Mouse (Mus musculus) hindbrain, embryonic 10.5 days (tissue): ENCODE data around the gene Serp2. TPM values are rescaled to one million over a fixed set of nuclear protein-coding genes. Genes with fewer than 3 reads are reported as not detected.
A peak's percentile ranks its signal among the peaks of the same experiment; 100 is the strongest.

ENCODE experiments used
- DNase-seq: peaks from one replicate; pipeline ENCODE4 v3.0.0-alpha.2; 2017; ENCODE audit warnings: low spot score
- H3K27ac ChIP-seq: fragments of 300-500 bp; sonication (generic); 2 replicates; pipeline ENCODE4 v1.5.1; 2016; ENCODE audit warnings: mild to moderate bottlenecking, moderate library complexity
- H3K27me3 ChIP-seq: fragments of 300-500 bp; sonication (generic); 2 replicates; pipeline ENCODE4 v1.6.1; 2016; ENCODE audit warnings: mild to moderate bottlenecking; ENCODE audit not compliant: poor library complexity, insufficient read depth, severe bottlenecking
- H3K36me3 ChIP-seq: fragments of 300-500 bp; sonication (generic); 2 replicates; pipeline ENCODE4 v1.6.1; 2016; ENCODE audit warnings: mild to moderate bottlenecking, moderate library complexity
- H3K4me1 ChIP-seq: fragments of 300-500 bp; sonication (generic); replicated peaks from 2 replicates; pipeline ENCODE4 v1.6.1; 2016; ENCODE audit warnings: mild to moderate bottlenecking
- H3K4me3 ChIP-seq: fragments of 300-500 bp; sonication (generic); 2 replicates; pipeline ENCODE4 v1.5.1; 2016; ENCODE audit warnings: mild to moderate bottlenecking, moderate library complexity
- H3K9me3 ChIP-seq: fragments of 300-500 bp; sonication (generic); 2 replicates; pipeline ENCODE4 v1.6.1; 2016; ENCODE audit warnings: mild to moderate bottlenecking, moderate library complexity
- WGBS: fragments of 180-500 bp; shearing (Covaris S2); methylation state at CpG from one replicate; pipeline ENCODE4 v1.1.7; 2016; 5-methylcytosine and 5-hydroxymethylcytosine counted together
- polyA plus RNA-seq: library from polyadenylated mRNA; unstranded; fragments of >200 nt; fragmentation: Nextera tagmentation; extraction: Ambion mirVana; gene quantifications from 2 replicates; pipeline ENCODE4 v1.2.1, GENCODE M21; 2016

Gene Serp2
- polyA plus RNA-seq, 1 experiment from 2014 or later: 43.3 TPM

GRCm38 (mm10) chr14:76592090-76592489 lies 35.4 kb upstream of the Serp2 start:
- no peaks in the 10 kb centered on the region for H3K27me3 ChIP-seq
- no peak for DNase-seq
- WGBS: 90% methylated on average over 6 of the region's 6 CpGs

GRCm38 (mm10) chr14:76590134-76590533 lies 33.4 kb upstream of the Serp2 start:
- no peak overlapping the region for H3K4me3 ChIP-seq
- DNase-seq: no peak
- no peaks in the 10 kb centered on the region for H3K36me3 ChIP-seq
- no peaks in the 10 kb centered on the region for H3K9me3 ChIP-seq
- H3K4me1 ChIP-seq: no peaks in the 10 kb centered on the region
- H3K27me3 ChIP-seq: no peaks in the 10 kb centered on the region
- H3K27ac ChIP-seq: no peak overlapping the region
- WGBS: 87% methylated on average over 7 of the region's 7 CpGs

More at GRCm38 (mm10) chr14:76592090-76592489, 35.4 kb upstream of the Serp2 start:
- no peak overlapping the region for H3K27ac ChIP-seq
- H3K9me3 ChIP-seq: no peaks in the 10 kb centered on the region
- H3K4me1 ChIP-seq: no peaks in the 10 kb centered on the region
- H3K36me3 ChIP-seq: no peaks in the 10 kb centered on the region
- H3K4me3 ChIP-seq: no peak overlapping the region

DNA sequence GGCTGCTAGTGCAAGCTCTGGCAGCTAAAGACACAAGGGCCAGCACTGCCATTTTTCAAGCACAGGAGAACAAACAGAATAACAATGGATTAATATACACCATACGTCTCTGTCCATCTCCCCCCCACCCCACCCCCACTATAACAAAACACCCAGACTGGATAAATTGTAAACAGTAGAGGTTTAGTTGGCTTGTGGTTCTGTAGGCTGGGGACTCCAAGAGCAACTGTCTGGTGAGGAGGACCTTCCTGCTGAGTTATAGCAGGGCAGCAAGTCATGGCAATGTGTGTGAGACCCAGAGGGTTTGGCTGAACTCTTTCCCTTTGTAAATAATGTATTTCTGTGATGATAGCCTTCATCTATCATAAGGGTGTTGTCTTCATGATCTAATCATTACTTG lies 33.0 kb upstream of the Serp2 start:
- H3K4me1 ChIP-seq: no peaks in the 10 kb centered on the region
- H3K27ac ChIP-seq: no peak overlapping the region
- WGBS: 77% methylated on average over 1 of the region's 1 CpGs
- no peak overlapping the region for H3K4me3 ChIP-seq
- no peak for DNase-seq
- H3K27me3 ChIP-seq: no peaks in the 10 kb centered on the region
- no peaks in the 10 kb centered on the region for H3K36me3 ChIP-seq
- no peaks in the 10 kb centered on the region for H3K9me3 ChIP-seq

DNA sequence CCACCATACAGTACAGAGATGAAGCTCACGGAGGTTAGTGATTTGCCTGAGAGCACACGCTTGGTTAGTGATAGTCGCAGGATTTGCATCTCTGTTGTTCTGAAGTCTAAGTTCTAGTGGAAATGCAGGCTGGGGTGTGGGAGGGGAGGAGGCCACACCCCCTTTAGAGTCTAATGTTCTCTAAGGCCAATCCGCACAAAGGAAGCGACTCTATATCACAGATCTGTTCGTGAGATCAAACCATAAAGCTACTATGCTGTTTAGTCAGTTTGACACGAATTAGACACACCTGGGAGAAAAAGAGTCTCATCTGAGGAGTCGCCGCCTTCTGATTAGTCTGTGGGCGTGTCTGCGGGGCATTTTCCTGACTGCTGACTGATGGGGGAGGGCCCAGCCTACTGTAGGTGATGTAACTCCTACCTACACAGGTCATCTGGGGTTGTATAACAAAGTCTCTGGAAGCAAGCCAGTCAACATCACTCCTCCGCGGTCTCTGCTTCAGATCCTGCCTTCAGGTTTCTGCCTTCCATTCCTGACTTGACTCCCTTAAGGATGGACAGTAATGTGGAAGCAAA lies 29.2 kb upstream of the Serp2 start:
- no peak overlapping the region for H3K4me3 ChIP-seq
- H3K4me1 ChIP-seq: no peaks in the 10 kb centered on the region
- no peak overlapping the region for H3K27ac ChIP-seq
- WGBS: 45% methylated on average over 13 of the region's 13 CpGs
- no peak for DNase-seq
- H3K9me3 ChIP-seq: no peaks in the 10 kb centered on the region
- H3K27me3 ChIP-seq: no peaks in the 10 kb centered on the region
- no peaks in the 10 kb centered on the region for H3K36me3 ChIP-seq

GRCm38 (mm10) chr14:76583985-76584384 lies 27.3 kb upstream of the Serp2 start:
- H3K9me3 ChIP-seq: no peaks in the 10 kb centered on the region
- no peaks in the 10 kb centered on the region for H3K4me1 ChIP-seq
- 89% methylated on average over 7 of the region's 7 CpGs for WGBS

DNA sequence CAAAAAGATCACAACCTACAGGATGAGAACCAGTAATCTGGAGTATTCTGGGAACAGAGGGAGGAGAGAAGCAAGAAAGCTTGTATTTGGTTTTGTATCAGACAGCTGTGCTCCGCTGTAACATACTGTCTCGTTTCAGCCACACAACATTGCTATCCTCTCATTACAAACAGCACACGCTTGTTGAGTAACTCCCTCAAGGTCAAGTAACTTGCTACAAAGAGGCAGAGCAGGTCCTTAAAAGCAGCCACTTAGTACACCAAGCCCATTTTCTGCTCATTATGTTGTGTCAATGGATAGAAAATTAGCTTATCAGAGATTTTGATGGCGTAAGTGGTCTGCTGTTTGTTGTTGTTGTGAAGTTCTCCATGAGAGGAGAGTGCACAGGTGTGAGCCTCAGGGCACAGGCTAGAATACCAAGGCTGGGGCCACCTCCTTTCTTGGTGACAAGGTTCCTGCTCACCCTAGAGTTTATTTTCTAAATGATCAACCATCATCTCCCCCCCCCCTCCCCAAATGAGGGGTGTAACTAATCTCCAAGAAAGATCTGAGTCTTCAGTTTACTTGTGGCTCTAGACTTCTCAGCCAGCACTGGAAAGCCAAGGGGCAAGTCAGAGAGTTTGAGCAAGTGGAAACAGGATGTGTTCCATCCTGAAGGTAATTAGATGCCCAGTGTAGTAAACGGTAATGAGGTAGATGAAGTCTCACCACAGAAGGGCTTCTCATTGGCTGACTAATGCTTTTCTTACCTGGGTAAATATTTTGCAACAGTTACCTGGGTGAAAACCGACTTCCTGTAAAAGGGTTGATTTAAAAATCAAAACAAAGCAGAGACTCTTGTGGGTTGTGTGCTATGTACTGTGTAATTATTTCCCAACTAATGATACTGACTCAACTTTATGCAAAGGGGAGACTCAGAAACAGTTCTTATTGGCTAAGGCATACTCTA lies 25.6 kb upstream of the Serp2 start:
- Histone ChIP-seq H3K4me1 (no peaks in the 10 kb centered on the region), H3K4me3 (no peak overlapping the region), H3K27me3 (no peaks in the 10 kb centered on the region), H3K9me3 (no peaks in the 10 kb centered on the region), H3K27ac (no peak overlapping the region), H3K36me3 (no peaks in the 10 kb centered on the region)
- no peak for DNase-seq
- WGBS: 84% methylated on average over 6 of the region's 6 CpGs

More at GRCm38 (mm10) chr14:76583985-76584384, 27.3 kb upstream of the Serp2 start:
- Histone ChIP-seq H3K27me3 (no peaks in the 10 kb centered on the region), H3K27ac (no peak overlapping the region), H3K4me3 (no peak overlapping the region), H3K36me3 (no peaks in the 10 kb centered on the region)
- DNase-seq: no peak

GRCm38 (mm10) chr14:76579660-76580061 lies 23.0 kb upstream of the Serp2 start:
- Histone ChIP-seq H3K4me3 (no peak overlapping the region), H3K27ac (no peak overlapping the region), H3K36me3 (no peaks in the 10 kb centered on the region), H3K4me1 (no peaks in the 10 kb centered on the region), H3K9me3 (no peaks in the 10 kb centered on the region), H3K27me3 (no peaks in the 10 kb centered on the region)
- DNase-seq: no peak
- WGBS: 78% methylated on average over 2 of the region's 2 CpGs

- Histone ChIP-seq H3K9me3 (no peaks in the 10 kb centered on the region), H3K27ac (no peak overlapping the region), H3K4me1 (no peaks in the 10 kb centered on the region), H3K36me3 (no peaks in the 10 kb centered on the region), H3K27me3 (no peaks in the 10 kb centered on the region), H3K4me3 (no peak overlapping the region)
- no peak for DNase-seq
- 80% methylated on average over 2 of the region's 2 CpGs for WGBS
Measured at GRCm38 (mm10) chr14:76577840-76578239, 21.2 kb upstream of the Serp2 start.

DNA sequence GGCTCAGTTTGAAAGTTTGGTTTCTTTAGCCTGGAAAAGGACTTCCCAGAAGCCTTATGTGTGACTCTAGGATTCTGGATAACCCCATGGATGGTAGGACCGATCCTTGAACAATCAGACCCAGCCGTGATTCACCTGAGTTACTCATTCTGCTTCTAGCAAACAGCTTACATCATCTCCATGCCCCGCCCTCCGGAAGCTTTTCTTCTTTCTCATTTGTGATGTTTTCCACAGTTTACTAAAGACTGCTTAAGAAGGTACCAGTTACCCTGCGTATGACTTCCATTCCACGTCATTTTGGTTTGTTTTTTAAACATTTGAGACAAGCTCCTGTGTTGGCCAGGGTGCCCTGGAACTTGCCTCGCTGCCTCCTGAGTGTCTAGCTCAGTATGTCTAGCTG lies 13.6 kb upstream of the Serp2 start:
- H3K4me1 ChIP-seq: peaks cover 19% of the 10 kb centered on the region
- H3K9me3 ChIP-seq: no peaks in the 10 kb centered on the region
- H3K27ac ChIP-seq: no peak overlapping the region
- DNase-seq: no peak
- H3K4me3 ChIP-seq: no peak overlapping the region
- H3K27me3 ChIP-seq: no peaks in the 10 kb centered on the region
- H3K36me3 ChIP-seq: no peaks in the 10 kb centered on the region
- 87% methylated on average over 7 of the region's 7 CpGs for WGBS

- no peaks in the 10 kb centered on the region for H3K9me3 ChIP-seq
- H3K4me3 ChIP-seq: no peak overlapping the region
- 59% methylated on average over 9 of the region's 9 CpGs for WGBS
- H3K4me1 ChIP-seq: peaks cover 19% of the 10 kb centered on the region
- H3K36me3 ChIP-seq: no peaks in the 10 kb centered on the region
- peak; percentile 33 for DNase-seq
- no peaks in the 10 kb centered on the region for H3K27me3 ChIP-seq
- H3K27ac ChIP-seq: peak overlapping the region; percentile 8; the same call in 1 of the 2 replicates
Measured at GRCm38 (mm10) chr14:76569271-76569961, 12.7 kb upstream of the Serp2 start.

- H3K27ac ChIP-seq: no peak overlapping the region
- WGBS: 82% methylated on average over 9 of the region's 9 CpGs
- no peaks in the 10 kb centered on the region for H3K9me3 ChIP-seq
- H3K4me1 ChIP-seq: peaks cover 19% of the 10 kb centered on the region
- H3K27me3 ChIP-seq: no peaks in the 10 kb centered on the region
- no peaks in the 10 kb centered on the region for H3K36me3 ChIP-seq
- H3K4me3 ChIP-seq: no peak overlapping the region
- no peak for DNase-seq
Measured at GRCm38 (mm10) chr14:76568548-76568947, 11.9 kb upstream of the Serp2 start.

DNA sequence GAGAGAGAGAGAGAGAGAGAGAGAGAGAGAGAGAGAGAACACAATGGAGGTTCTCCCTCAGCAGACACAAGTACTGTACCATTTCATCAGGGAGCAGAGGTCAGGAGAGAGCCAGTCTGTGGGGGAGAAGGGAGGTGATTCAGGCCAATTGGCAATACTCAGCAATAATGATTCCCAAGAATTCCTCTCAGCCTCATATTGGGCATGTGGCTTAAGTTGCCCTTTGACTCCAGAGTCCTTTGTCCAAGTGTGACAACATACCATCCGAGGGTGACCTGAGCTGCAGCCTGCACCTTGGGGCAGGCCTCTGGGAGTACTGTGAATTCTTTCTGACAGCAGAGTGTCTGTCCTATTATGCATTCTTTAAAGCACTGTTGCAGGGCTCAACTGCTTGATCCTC lies 10.6 kb upstream of the Serp2 start:
- no peak overlapping the region for H3K4me3 ChIP-seq
- H3K27me3 ChIP-seq: no peaks in the 10 kb centered on the region
- 41% methylated on average over 1 of the region's 1 CpGs for WGBS
- no peak for DNase-seq
- H3K9me3 ChIP-seq: no peaks in the 10 kb centered on the region
- peaks cover 19% of the 10 kb centered on the region for H3K4me1 ChIP-seq
- H3K36me3 ChIP-seq: no peaks in the 10 kb centered on the region
- no peak overlapping the region for H3K27ac ChIP-seq

- peaks cover 19% of the 10 kb centered on the region for H3K4me1 ChIP-seq
- WGBS: 85% methylated on average over 8 of the region's 8 CpGs
- H3K36me3 ChIP-seq: no peaks in the 10 kb centered on the region
- no peak overlapping the region for H3K4me3 ChIP-seq
- no peak overlapping the region for H3K27ac ChIP-seq
- H3K9me3 ChIP-seq: no peaks in the 10 kb centered on the region
- DNase-seq: no peak
- H3K27me3 ChIP-seq: no peaks in the 10 kb centered on the region
Measured at GRCm38 (mm10) chr14:76566711-76567110, 10.0 kb upstream of the Serp2 start.
